Mouse (Mus musculus): ENCODE results near the gene Smarca2.
"Not testable (repeated sequence)": the region's sequence is repeated elsewhere in the genome, so short reads cannot be mapped to it uniquely, and the experiment has no call there.

Gene Smarca2

DNA sequence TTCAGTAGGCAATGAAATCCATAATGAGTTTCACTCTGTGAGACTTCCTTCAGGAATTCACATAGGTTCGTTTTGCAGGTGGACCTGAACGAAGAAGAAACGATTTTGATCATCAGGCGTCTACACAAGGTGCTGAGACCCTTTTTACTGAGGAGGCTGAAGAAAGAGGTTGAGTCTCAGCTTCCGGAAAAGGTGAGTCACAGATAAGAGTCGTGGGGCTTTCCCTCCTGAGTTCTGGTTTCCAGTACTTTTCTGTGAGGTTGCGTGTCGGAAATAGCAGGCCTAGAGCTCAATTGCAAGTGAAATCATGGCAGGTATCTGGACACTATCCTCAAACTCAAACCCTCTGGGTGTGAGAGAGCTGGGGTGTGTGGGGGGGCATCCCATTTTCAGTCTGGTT is 78.9 kb downstream of the Smarca2 start:
- no peak for DNase-seq (ENCODE audit: low read depth in 1 of 2, low spot score in 2 of 2)

DNA sequence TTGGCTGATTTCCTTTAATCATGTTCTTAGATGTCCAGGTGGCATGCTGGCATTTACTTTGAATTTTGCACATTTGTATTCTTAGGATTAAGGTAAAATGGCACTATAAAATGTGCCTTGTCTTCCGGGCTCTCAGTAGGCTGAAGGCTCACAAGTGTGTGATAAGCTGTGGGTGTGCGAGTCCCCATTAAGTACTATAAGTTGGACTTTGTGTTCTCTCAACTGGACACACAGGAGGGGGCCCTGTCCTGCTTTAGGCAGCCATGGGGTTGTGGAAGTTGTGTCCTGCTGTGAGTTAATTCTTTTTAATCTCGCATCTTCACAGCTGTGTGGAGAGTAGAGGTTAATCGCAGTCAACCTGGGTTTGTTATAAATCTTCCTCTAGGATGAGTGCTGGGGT is 85.7 kb downstream of the Smarca2 start:
- DNase-seq (ENCODE audit: low read depth in 1 of 2, low spot score in 2 of 2), result no peak

DNA sequence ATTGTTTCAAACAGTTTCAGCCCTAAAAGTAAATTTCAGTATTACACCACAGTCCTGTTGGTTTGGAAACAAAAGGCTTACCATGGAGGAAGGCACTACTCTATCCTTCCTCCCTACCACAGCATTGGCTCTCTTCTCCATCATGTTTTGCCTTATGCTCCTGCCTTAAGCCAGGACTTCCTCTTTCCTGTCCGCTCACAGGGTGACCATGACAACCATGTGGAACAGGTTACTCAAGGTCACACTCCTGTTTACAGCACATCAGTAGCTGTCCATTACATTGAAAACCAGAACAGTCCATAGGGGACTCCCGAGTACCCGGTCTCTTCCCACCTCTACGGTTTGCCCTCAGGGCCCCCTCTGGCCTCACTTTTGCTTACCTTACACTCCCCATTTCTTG is 92.3 kb downstream of the Smarca2 start:
- DNase-seq (ENCODE audit: low read depth in 1 of 2, low spot score in 2 of 2), result no peak

DNA sequence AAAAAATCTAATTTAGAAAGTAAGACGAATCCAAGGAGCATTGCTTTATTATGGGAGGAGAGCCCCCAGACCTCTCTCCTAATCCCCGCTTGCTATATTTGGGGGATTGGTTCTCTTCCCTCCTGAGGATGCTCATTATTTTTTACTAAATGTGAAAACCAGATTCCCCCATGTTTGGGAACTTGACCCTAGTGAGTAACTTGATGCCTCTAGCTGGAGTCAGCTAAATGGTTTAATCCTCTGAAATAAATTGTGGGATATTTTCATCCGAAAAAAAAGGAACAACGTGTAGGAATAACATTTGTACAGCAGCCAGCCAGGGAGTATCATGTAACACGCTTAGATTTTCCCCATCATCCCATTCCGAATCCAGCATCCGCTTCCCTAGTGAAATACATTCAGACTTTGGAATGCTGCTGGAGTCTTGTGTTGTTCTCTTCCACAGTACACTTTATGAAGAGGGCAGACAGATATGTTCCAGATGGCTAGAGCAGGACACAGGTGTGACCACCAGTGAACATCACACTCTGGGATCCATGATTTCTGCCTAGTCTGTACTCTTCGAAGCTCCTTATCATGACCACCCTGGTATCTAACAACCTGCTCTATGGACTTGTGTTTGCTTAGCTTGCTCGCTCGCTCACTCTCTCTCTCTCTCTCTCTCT is 99.8 kb downstream of the Smarca2 start:
- no peak for DNase-seq (ENCODE audit: low read depth in 1 of 2, low spot score in 2 of 2)

DNA sequence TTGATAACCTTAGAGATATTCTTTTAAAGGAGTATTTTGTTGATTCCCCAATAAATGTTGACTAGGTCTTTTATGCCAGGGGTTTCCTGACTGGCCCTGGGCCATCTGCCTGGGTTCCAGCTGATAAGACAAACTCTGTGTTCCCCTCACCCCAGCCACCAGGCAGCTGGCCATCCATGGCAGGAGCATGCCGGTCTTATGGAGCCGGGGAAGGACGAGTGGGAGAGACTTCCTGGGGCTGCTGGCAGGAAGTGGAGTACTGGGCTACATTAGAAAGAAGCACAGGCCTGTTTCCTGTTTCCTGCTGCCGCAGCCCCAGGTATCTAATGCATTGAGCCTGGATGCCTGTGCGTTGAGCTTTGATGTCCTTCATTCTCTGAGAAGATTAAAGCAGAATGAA is 102.1 kb downstream of the Smarca2 start:
- no peak for DNase-seq (ENCODE audit: low read depth in 1 of 2, low spot score in 2 of 2)

DNA sequence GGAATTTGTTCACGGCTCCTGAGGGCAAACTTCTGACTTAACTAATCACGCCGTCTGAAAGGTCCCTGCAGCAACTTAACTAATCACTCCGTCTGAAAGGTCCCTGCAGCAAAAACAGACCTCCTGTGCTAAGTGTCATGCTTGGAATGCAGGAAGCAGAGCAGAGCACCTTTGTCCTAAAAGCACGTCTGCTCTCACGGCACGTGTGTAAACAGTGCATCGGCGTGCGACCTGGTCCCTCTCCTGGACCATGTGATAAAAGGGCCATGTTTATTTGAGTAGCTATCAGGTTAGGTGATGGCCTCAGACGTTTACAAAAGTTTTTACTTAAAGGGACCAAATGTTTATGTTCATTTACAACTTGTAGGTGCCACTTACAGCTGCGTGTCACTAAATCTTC is 104.2 kb downstream of the Smarca2 start:
- DNase-seq (ENCODE audit: low read depth in 1 of 2, low spot score in 2 of 2), result no peak

DNA sequence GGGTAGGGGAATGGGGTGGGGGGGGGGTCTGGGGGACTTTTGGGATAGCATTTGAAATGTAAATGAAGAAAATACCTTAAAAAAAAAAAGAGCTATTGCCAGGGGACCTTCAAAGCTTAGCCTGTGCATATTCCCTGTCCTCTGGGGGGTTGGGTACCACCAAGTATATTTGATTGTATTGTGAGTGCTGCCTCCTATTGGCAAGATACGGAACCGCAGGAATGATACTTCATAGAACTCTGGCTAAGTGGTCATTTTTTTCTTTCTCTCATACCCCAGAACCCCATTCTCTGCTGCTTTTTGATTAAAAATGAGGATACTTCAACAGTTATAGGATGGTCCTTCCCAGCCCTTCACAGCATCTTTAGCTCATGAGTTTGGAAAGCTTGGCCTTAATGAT is 106.4 kb downstream of the Smarca2 start:
- no peak for DNase-seq (ENCODE audit: low read depth in 1 of 2, low spot score in 2 of 2)

DNA sequence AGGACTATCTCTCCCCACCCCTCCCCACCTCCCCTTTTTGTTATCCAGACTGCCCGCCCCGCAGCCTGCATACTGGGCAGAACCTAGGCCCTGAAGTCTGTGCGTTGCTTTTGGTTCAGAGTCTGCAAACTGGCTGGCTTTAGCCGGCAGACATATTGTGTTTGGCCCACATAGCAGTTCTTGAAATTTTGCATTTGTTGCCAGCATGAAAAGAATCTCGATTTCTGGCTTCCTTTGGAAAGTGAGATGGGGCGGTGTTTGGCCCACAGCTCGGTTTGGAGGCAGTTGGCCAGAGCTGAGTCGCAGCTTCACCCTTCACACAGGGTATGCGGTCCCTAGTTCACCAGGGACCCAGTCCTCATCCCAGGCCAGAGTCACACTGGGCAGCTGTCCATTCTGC is 111.4 kb downstream of the Smarca2 start:
- DNase-seq (ENCODE audit: low read depth in 1 of 2, low spot score in 2 of 2), result no peak

DNA sequence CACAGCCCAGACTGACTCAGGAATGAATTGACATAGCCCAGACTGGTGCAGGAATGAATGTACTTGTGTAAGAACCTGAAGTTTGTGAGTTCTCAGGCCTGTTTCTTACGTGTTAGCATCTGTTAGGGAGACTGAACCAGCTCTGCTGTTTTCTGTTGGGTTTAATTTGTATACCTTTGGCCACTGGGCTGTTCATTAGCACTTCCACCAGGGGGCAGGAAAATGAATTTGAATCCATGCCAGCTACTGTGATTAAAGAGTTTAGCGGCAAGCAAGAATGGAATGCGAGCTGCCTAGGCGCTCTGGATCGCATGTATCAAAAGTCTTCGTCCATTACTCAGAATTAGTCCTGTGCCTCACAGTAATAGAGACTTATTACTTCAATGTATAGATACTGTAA is 113.4 kb downstream of the Smarca2 start:
- DNase-seq (ENCODE audit: low read depth in 1 of 2, low spot score in 2 of 2), result no peak

DNA sequence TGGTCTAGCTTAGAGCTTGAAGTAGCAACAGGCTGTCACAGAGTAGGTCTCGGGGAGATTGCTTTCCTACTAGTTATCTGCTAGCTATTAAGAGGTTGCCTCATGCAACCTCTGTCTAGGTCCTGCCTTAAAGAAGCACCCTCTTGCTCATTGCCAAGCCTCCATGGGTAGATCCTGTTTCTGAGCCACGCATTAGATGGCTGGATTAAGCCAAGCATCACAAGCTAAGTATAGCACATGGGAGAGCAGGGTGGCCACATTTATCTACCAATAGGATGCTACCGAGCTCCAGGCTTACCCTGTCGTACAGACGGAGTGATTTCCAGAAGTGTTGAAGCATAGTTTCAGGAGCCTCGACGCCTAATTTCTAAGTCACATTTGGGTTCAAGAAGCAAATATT is 114.3 kb downstream of the Smarca2 start:
- DNase-seq (ENCODE audit: low read depth in 1 of 2, low spot score in 2 of 2), result no peak

DNA sequence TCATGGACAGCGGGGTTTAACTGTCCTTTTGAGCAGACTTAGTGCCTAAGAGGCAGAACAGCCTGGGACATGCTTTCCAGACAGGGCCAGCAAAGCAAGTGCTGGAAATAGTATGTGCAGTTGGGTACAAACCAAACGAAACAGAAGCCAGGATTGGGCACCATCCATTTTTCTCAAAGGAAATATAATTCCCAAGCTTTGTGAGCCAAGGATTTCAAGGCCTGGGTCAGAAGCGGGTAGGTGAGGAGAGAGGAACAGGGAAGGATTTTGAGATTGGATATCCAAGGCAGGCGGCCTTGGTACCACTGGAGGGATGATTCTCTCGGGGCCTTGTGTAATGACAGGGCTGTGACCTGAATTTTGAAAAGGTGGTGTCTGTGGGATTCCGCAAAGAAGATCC is 116.9 kb downstream of the Smarca2 start:
- no peak for DNase-seq (ENCODE audit: low read depth in 1 of 2, low spot score in 2 of 2)

DNA sequence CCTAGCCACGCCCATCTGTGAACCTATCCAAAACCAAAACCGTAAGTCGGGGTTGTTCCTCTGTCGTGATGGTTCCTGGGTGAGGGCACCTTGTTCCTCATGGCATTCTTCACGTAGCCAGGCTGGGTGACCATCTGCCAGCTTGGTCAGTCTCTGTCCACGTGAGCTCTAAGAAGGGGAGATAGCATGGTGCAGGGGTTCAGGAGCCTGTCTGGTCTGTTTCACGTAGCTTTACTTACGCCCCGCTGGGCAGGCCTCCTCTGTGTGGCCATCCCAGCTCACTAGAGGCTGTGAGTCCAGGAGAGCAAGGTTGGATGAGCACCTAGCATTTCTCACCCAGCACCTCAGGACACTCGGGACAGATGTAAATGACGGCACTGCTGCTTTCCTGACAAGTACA is 119.0 kb downstream of the Smarca2 start:
- no peak for DNase-seq (ENCODE audit: low read depth in 1 of 2, low spot score in 2 of 2)

DNA sequence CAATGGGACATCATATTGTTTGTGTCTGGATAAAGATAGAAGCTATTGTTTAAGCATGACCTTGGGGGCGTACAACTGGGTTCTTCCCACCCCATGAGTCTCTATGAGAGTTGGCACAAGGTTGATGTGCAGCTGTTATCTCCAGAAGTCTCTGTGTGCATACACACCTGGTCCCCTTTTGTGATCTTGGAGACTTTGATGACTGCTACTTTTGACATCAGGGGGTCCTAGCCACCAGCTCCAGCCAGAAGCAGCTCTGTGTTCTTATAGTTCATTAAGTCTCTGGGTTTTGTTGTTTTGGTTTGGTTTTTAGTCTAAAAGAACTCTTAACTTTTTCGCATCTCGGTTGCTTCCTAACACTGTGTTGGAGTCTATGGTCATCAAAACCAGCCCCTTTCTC is 119.8 kb downstream of the Smarca2 start:
- DNase-seq (ENCODE audit: low read depth in 1 of 2, low spot score in 2 of 2), result no peak

DNA sequence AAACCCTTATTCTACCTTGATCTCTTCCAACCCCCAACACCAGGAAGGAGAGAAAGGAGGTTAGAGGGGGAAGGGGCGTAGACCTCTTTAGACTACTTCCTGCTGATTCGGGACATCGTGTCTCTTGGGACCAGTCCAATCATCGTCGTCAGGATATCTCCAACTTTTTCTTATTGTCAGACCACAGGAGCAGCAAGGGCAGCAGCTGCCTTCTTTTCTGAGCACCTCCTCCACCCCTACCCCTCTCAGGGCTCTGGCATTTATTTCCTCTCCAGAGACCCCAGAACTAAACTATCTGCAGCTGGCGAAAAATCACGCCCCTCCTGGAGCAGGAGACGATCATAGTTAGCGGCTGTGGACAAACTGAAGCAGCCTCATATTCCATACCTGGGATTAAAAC is 122.9 kb downstream of the Smarca2 start:
- no peak for DNase-seq (ENCODE audit: low read depth in 1 of 2, low spot score in 2 of 2)

DNA sequence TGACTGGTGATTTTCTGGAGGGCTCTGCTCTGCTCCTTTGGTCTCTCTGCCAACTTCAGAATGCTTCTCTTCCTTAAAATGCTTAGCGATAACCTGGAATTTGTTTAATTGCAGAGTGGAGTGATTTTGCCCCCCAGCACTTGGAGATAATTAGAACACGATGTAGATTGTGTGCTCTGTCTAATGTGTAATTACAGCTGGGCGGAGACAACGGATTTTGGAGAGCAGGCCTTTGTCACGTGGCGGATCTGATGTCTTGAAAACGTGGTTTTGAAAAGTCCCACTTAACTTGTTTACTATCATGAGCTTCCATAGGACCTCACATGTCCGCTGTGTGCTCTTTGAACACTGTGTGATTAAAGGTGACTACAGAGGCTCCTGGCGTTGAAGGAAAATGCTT is 125.6 kb downstream of the Smarca2 start:
- DNase-seq (ENCODE audit: low read depth in 1 of 2, low spot score in 2 of 2), result no peak

DNA sequence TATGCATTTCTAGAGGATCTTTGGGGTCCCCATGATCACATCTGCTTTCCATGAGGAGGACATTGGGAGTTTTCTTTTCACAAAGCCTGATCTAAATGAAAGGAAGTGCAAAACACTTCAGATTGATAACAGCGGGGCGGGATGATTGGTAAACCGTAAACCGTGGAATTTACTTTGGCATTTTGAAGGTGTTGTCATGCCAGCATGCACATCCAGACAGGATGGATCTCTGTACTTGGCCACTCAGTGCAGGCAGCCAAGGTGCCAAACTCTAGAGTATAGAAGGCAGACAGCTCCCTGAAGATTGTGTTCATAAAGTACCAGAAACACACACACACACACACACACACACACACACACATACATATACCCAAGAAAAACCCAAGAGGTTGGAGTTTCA is 126.3 kb downstream of the Smarca2 start:
- no peak for DNase-seq (ENCODE audit: low read depth in 1 of 2, low spot score in 2 of 2)

DNA sequence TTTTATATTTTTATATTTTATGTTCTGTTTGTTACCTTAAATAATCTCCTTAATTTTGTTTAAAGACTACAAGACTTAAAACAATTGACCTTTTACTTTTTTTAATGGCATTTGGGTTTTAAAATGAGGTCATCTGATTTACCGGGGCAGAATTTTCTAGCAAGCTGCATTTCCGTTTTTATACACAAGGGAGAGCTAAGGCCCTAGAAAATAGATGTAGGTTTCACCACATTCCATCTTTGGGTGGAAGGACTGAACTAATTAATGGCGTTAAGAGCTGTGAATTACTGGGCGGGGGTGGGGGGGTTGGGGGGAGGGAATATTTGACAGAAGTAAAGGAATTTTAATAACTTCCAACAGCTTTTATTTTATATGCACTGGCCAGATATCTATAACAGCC is 127.0 kb downstream of the Smarca2 start:
- no peak for DNase-seq (ENCODE audit: low read depth in 1 of 2, low spot score in 2 of 2)

DNA sequence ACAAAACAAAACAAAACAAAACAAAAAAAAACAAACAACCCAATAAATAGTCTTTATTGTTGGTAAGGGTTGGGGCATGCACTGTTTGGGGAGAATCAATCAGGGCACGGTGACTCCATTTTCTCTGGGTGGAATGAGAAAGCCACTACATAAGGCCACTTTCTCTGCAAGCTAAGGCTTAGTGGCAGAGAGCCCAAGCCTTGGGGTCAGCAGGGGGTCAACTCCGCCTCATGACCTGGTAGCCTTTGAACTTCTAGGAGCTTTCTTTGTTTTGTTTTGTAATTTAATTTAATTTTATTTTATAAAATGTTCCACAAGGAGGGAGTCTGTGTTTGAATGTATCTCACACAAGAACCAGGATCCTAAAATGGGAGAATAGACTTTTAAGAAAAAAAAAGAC is 128.2 kb downstream of the Smarca2 start:
- DNase-seq (ENCODE audit: low read depth in 1 of 2, low spot score in 2 of 2), result no peak

DNA sequence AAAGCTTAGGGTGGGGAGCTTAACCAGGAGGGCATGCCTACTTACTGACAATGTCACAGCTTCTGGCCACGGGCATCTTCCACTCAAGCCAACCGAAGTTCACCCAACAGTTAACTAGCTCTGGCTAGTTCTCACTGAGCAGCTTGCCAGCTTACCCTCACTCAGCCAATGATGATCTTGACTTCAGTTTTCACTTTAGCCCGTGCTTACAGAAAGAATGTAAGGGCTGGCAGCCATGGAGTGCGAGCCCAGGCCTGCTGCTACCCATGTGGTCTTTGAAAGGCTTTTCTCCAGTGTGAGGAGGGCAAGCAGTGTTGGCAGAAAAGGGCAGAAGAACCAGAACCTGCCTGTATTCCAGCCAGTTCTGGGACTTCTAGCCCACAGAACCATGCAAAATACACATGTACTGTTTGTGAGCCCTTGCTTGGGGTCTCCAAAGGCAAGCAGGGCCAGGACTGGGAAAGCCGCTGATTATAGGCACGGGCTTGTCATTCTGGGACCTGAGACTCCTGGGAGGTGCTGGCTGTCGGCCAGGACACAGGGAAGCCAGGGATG is 128.8 kb downstream of the Smarca2 start:
- no peak for DNase-seq (ENCODE audit: low read depth in 1 of 2, low spot score in 2 of 2)

DNA sequence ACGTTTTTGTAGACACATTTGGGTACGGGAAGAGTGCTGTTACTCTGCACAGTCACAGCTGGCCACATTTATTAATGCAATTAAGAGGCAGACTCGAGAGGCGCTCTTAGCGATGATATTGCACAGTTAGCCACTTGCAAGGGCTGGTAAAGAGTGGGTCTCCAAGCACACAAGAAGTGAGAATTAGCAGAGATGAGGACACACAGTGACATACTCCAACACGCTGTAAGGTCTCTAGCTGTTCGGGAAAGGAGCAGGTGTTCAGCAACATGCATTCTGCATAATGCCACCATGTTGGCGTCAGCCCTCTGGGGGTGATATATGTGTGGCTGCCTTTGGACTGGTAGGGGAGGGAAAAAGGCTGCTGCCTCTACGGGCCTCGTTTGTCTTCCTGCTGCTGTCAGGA is 129.9 kb downstream of the Smarca2 start:
- DNase-seq (ENCODE audit: low read depth in 1 of 2, low spot score in 2 of 2), result no peak

DNA sequence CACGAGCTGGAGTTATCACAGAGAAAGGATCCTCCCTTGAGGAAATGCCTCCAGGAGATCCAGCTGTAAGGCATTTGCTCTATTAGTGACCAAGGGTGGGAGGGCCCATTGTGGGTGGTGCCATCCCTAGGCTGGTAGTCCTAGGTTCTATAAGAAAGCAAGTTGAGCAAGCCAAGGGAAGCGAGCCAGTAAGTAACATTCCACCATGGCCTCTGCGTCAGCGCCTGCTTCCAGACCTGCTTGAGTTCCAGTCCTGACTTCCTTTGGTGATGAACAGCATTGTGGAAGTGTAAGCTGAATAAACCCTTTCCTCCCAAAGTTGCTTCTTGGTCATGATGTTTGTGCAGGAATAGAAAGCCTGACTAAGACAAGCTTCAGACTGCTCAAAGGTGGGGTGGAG is 140.2 kb downstream of the Smarca2 start:
- not testable (repeated sequence) for DNase-seq (ENCODE audit: low read depth in 1 of 2, low spot score in 2 of 2)

DNA sequence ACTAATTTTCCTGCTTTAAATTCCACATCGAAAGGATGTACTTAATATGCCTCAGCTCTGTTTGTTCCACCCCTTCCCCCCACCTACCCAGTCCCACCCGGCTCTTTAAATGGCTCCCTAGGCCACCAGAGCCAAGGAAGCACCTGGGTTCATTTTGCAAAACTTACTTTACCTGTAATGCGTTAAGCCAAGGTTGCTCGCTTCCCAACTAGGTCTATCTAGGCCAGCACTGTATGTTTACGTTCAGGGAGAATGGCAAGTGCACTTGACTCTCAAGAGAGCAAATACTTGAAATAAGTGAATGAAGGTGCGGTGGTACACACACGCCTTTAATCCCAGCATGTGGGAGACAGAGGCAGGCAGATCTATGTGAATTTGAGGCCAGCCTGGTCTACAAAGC is 140.7 kb downstream of the Smarca2 start:
- no peak for DNase-seq (ENCODE audit: low read depth in 1 of 2, low spot score in 2 of 2)

DNA sequence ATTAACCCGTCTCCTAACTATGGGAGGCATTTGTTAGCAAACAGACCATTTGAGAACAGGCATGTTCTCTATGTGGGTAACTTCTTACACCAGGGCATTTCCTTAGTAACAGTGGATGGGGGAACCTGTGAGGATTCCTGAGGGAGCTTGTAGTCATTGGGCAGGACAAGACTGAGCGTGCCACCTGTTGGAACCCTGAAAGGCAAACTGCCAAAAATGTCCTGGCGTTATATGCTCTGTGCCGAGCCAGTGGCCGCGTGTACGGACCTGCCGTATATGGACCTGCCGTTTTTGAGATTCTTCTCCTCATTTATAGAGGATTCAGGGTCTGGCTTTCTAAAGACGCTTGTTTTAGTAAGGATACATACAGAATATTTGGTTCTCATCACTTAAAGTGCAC is 141.4 kb downstream of the Smarca2 start:
- no peak for DNase-seq (ENCODE audit: low read depth in 1 of 2, low spot score in 2 of 2)
